ENCODE assay signal across 21 mouse cellular contexts in genomic region chr13:51505711-51506110, GRCm38 (mm10).
DNase-seq lines count a peak whose midpoint lies in the region; ATAC-seq and TF ChIP-seq lines count a peak whose summit lies in the region.
"Had no signal": no experiment of that assay in that cellular context is flagged by ENCODE, and none has a peak within 500 bp of the region (broad histone marks: within the 10 kb centered on the region; RNA-seq: fewer than 3 reads in every experiment).

No protein-coding gene starts in this region.

- no peak for ATAC-seq in cerebellum, adult (ENCODE audit: insufficient number of reproducible peaks, low FRiP score, low TSS enrichment)
- peak; percentile 12; the same call in 1 of the 2 replicates for ATAC-seq in forebrain, postnatal 0 days
- ATAC-seq in forebrain, embryonic 14.5 days = no peak
- ATAC-seq: forebrain, embryonic 16.5 days; intestine, postnatal 0 days; Patski had no signal

- H3K27ac ChIP-seq in forebrain, postnatal 0 days (ENCODE audit: low read depth, low read length) = no peak overlapping the region
- no peak overlapping the region for H3K27ac ChIP-seq in forebrain, embryonic 14.5 days (ENCODE audit: low read depth, low read length)
- H3K27ac ChIP-seq in heart, embryonic 10.5 days = no peak overlapping the region
- H3K27ac ChIP-seq: heart, embryonic 15.5 days; hindbrain, embryonic 12.5 days; hindbrain, embryonic 15.5 days had no signal

- H3K4me2 ChIP-seq in forebrain, postnatal 0 days (ENCODE audit: low read depth) = no peak overlapping the region
- no peak overlapping the region for H3K4me2 ChIP-seq in forebrain, embryonic 14.5 days (ENCODE audit: low read length)
- H3K4me2 ChIP-seq: heart, embryonic 12.5 days; heart, embryonic 15.5 days; hindbrain, embryonic 12.5 days; hindbrain, embryonic 15.5 days had no signal

- DNase-seq in cerebellum, postnatal 10 days = peak; percentile 34 to 40
- no peak for DNase-seq in forebrain, postnatal 0 days
- DNase-seq in forebrain, embryonic 14.5 days (ENCODE audit: low spot score) = no peak
- DNase-seq in heart, embryonic 10.5 days (ENCODE audit: low spot score) = peak; percentile 7
- DNase-seq in heart, postnatal 25 days (ENCODE audit: low spot score) = no peak
- DNase-seq in layer of hippocampus, adult 9-10 months (ENCODE audit: low spot score) = no peak
- DNase-seq: adrenal gland, postnatal 10 days; cerebellum, adult 18-20 months; cerebellum, adult 9-11 months; gastrocnemius, postnatal 10 days; gastrocnemius, postnatal 36 days; heart, postnatal 14 days; kidney, adult 2 months had no signal

- no peak overlapping the region for H3K9ac ChIP-seq in forebrain, postnatal 0 days
- no peak overlapping the region for H3K9ac ChIP-seq in forebrain, embryonic 14.5 days (ENCODE audit: low read length)
- H3K9ac ChIP-seq: heart, embryonic 12.5 days; heart, embryonic 15.5 days; hindbrain, embryonic 12.5 days; hindbrain, embryonic 15.5 days had no signal

- H3K36me3 ChIP-seq in forebrain, postnatal 0 days (ENCODE audit: insufficient read depth) = 0 out of 2 replicates have a peak, but pooled peaks cover 2% of the 10 kb centered on the region
- no peaks in the 10 kb centered on the region for H3K36me3 ChIP-seq in forebrain, embryonic 14.5 days (ENCODE audit: control insufficient read depth, insufficient read depth, low read length)
- H3K36me3 ChIP-seq in heart, embryonic 10.5 days = no peaks in the 10 kb centered on the region
- H3K36me3 ChIP-seq: heart, embryonic 12.5 days; heart, embryonic 15.5 days; hindbrain, embryonic 12.5 days; hindbrain, embryonic 15.5 days had no signal

- no peaks in the 10 kb centered on the region for H3K9me3 ChIP-seq in forebrain, postnatal 0 days (ENCODE audit: low read length)
- H3K9me3 ChIP-seq in forebrain, embryonic 14.5 days (replicated peaks; ENCODE audit: control insufficient read depth, low read length) = no peaks in the 10 kb centered on the region
- no peaks in the 10 kb centered on the region for H3K9me3 ChIP-seq in heart, embryonic 10.5 days
- H3K9me3 ChIP-seq: heart, embryonic 12.5 days; heart, embryonic 15.5 days; hindbrain, embryonic 12.5 days; hindbrain, embryonic 15.5 days had no signal

- H3K27me3 ChIP-seq in forebrain, postnatal 0 days (ENCODE audit: insufficient read depth, low read length) = no peaks in the 10 kb centered on the region
- H3K27me3 ChIP-seq in forebrain, embryonic 14.5 days (replicated peaks; ENCODE audit: control insufficient read depth, insufficient read depth, low read length) = no peaks in the 10 kb centered on the region
- H3K27me3 ChIP-seq in heart, embryonic 10.5 days (ENCODE audit: insufficient read depth, poor library complexity, severe bottlenecking) = no peaks in the 10 kb centered on the region
- H3K27me3 ChIP-seq: heart, embryonic 12.5 days; heart, embryonic 15.5 days; hindbrain, embryonic 12.5 days; hindbrain, embryonic 15.5 days; Patski had no signal

- intact Hi-C loops in heart, postnatal 25 days (cut with DNase I) = no loop called here

- no peak for TF ChIP-seq CTCF in forebrain, postnatal 0 days (IDR thresholded peaks at IDR 0.05; ENCODE audit: low read depth)

- no peak overlapping the region for H3K4me3 ChIP-seq in forebrain, postnatal 0 days (ENCODE audit: low read depth, low read length)
- H3K4me3 ChIP-seq in forebrain, embryonic 14.5 days (ENCODE audit: low read depth, low read length) = no peak overlapping the region
- H3K4me3 ChIP-seq in heart, embryonic 10.5 days = no peak overlapping the region
- H3K4me3 ChIP-seq: heart, embryonic 12.5 days; heart, embryonic 15.5 days; hindbrain, embryonic 12.5 days; hindbrain, embryonic 15.5 days had no signal

- H3K4me1 ChIP-seq in forebrain, postnatal 0 days (ENCODE audit: insufficient read depth) = no peaks in the 10 kb centered on the region
- H3K4me1 ChIP-seq in forebrain, embryonic 14.5 days (ENCODE audit: control insufficient read depth, insufficient read depth, low read length) = no peaks in the 10 kb centered on the region
- no peaks in the 10 kb centered on the region for H3K4me1 ChIP-seq in heart, embryonic 10.5 days
- H3K4me1 ChIP-seq: heart, embryonic 12.5 days; heart, embryonic 15.5 days; hindbrain, embryonic 12.5 days; hindbrain, embryonic 15.5 days had no signal

- 69% methylated on average over 5 of the region's 5 CpGs for WGBS in forebrain, postnatal 0 days
- WGBS in forebrain, embryonic 14.5 days = 82% methylated on average over 5 of the region's 5 CpGs
- 80% methylated on average over 5 of the region's 5 CpGs for WGBS in heart, embryonic 10.5 days

Comparison
In these comparisons a context has a peak if more than half of its experiments do, and no peak if none do; other contexts are left out.
1. DNase-seq: peak in cerebellum, postnatal 10 days (2 of 2) and heart, embryonic 10.5 days (single experiment); none in forebrain, postnatal 0 days (single experiment), forebrain, embryonic 14.5 days (single experiment), heart, postnatal 25 days (single experiment) and layer of hippocampus, adult 9-10 months (single experiment).